Mouse (Mus musculus): ENCODE measurements at regions not wholly inside any gene's neighbourhood (a gene's known extent, or its start where the extent isn't known, plus 50 kb on each side); places are given as distances from the start of the nearest gene placed in this dataset.

DNA sequence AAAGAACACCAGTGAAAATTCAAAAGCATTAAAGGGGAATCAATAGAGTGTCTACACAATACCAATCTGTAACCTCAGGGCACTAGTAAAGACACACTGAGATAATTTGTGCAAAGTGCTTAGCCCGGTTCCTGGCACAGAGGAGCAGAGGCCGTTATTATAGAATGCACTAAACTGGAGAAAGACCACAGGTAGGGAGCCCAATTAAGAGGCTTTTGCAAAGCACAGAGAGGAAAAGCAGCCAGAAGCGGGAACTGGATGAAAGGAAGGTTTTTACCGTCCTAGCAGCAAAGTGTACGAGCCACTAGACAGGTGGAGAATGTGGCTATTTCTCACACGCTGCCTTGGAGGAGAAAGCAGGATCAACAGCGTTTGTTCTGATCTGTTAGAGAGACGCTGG is 518.9 kb upstream of the Nox3 start:
- H3K4me2 ChIP-seq (ENCODE audit: low read depth, low read length) = no peak overlapping the region
- no peak overlapping the region for H3K4me3 ChIP-seq (ENCODE audit: low read length)
- no peak overlapping the region for H3K9ac ChIP-seq (ENCODE audit: low read depth, low read length)
- no peak for ATAC-seq
- WGBS = 74% methylated on average over 8 of the region's 8 CpGs
- H3K27me3 ChIP-seq (replicated peaks; ENCODE audit: control insufficient read depth, insufficient read depth, low read length) = no peaks in the 10 kb centered on the region
- H3K27ac ChIP-seq (ENCODE audit: low read length) = no peak overlapping the region
- H3K9me3 ChIP-seq (ENCODE audit: control insufficient read depth, low read length) = no peaks in the 10 kb centered on the region
- H3K36me3 ChIP-seq (ENCODE audit: control insufficient read depth, insufficient read depth, low read length) = no peaks in the 10 kb centered on the region
- H3K4me1 ChIP-seq (ENCODE audit: control insufficient read depth, insufficient read depth, low read length) = no peaks in the 10 kb centered on the region

DNA sequence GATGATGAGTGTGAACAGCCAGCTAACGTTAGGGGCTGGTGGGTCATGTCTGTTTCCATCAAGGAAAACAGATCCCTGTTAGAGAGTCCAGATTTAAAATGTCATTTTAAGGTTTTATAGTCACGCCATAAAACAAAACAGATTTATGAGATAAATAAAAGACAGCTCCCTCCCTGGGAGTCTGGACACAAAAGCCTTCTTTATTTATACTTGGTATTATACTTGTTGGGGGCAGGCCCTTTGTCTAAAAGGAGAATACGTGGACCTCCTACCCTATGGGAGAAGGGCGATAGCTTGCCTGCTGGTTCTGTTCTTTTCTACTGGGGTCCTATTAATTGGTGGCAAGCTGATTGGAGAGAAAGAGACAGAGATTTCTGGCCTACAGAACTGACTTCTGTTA is 520.1 kb upstream of the Nox3 start:
- 42% methylated on average over 4 of the region's 4 CpGs for WGBS
- H3K36me3 ChIP-seq (ENCODE audit: control insufficient read depth, insufficient read depth, low read length) = no peaks in the 10 kb centered on the region
- H3K27ac ChIP-seq (ENCODE audit: low read length) = no peak overlapping the region
- no peaks in the 10 kb centered on the region for H3K4me1 ChIP-seq (ENCODE audit: control insufficient read depth, insufficient read depth, low read length)
- H3K4me2 ChIP-seq (ENCODE audit: low read depth, low read length) = no peak overlapping the region
- H3K4me3 ChIP-seq (ENCODE audit: low read length) = no peak overlapping the region
- H3K9me3 ChIP-seq (ENCODE audit: control insufficient read depth, low read length) = no peaks in the 10 kb centered on the region
- no peak overlapping the region for H3K9ac ChIP-seq (ENCODE audit: low read depth, low read length)
- ATAC-seq = no peak
- H3K27me3 ChIP-seq (replicated peaks; ENCODE audit: control insufficient read depth, insufficient read depth, low read length) = no peaks in the 10 kb centered on the region

DNA sequence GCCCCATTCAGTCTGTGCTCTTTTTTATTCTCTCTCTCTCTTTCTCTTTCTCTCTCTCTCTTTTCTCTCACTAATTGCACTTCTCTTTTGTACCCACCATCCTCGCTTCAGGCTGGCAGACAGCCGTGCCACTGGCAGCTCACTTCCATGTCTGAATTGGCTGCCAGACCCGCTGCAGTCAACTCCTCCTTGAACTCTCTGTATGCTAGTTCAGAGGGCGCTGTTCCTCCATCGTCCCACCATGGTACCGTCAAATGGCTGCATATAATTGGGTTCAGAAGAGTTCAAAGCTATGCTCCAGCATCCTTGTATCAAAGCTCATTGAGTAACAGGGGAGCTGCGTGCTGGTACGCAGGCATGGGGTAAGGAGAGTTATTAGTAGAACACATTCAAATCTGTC is 520.7 kb upstream of the Nox3 start:
- no peak for ATAC-seq
- no peak overlapping the region for H3K9ac ChIP-seq (ENCODE audit: low read depth, low read length)
- H3K27me3 ChIP-seq (replicated peaks; ENCODE audit: control insufficient read depth, insufficient read depth, low read length) = no peaks in the 10 kb centered on the region
- no peak overlapping the region for H3K4me3 ChIP-seq (ENCODE audit: low read length)
- no peaks in the 10 kb centered on the region for H3K36me3 ChIP-seq (ENCODE audit: control insufficient read depth, insufficient read depth, low read length)
- no peaks in the 10 kb centered on the region for H3K9me3 ChIP-seq (ENCODE audit: control insufficient read depth, low read length)
- 84% methylated on average over 8 of the region's 8 CpGs for WGBS
- H3K27ac ChIP-seq (ENCODE audit: low read length) = no peak overlapping the region
- H3K4me2 ChIP-seq (ENCODE audit: low read depth, low read length) = no peak overlapping the region
- H3K4me1 ChIP-seq (ENCODE audit: control insufficient read depth, insufficient read depth, low read length) = no peaks in the 10 kb centered on the region

DNA sequence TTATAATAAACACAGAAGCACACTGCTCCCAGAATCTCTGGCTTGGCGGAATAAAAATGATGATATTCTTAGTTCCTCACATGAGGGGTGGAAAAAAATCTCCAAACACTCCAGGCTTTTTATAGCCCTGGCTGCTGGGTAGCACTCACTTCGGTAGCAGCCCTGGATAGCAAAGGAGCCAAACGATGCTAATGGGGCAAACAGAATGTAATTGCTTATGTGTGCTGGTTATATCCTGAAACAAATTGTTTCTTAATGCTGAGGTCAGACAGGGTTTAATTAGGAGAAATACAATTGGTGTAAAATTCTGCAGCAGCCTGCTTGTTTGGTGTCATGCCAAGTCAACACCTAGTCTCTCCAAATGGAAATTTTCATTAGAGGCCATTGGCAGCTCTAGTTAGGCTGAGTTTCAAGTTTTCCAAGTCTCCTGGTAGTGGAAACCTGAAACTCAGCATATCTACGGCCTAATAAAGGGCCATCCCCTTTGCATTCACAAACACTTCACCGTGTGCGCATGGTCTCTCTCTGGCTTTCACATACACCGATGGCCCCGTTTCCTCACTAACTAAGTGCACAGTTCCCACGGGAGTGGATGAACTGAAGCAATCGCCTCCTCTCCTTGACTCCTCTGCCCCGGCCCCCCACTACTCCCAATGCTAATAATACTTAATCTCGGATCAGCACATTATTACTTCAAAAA is 524.8 kb upstream of the Nox3 start:
- no peak for ATAC-seq
- H3K9me3 ChIP-seq (ENCODE audit: control insufficient read depth, low read length) = no peaks in the 10 kb centered on the region
- WGBS = 62% methylated on average over 12 of the region's 12 CpGs
- H3K27ac ChIP-seq (ENCODE audit: low read length) = no peak overlapping the region
- H3K27me3 ChIP-seq (replicated peaks; ENCODE audit: control insufficient read depth, insufficient read depth, low read length) = no peaks in the 10 kb centered on the region
- H3K36me3 ChIP-seq (ENCODE audit: control insufficient read depth, insufficient read depth, low read length) = no peaks in the 10 kb centered on the region
- H3K4me1 ChIP-seq (ENCODE audit: control insufficient read depth, insufficient read depth, low read length) = no peaks in the 10 kb centered on the region
- no peak overlapping the region for H3K4me3 ChIP-seq (ENCODE audit: low read length)
- H3K4me2 ChIP-seq (ENCODE audit: low read depth, low read length) = no peak overlapping the region
- H3K9ac ChIP-seq (ENCODE audit: low read depth, low read length) = no peak overlapping the region

DNA sequence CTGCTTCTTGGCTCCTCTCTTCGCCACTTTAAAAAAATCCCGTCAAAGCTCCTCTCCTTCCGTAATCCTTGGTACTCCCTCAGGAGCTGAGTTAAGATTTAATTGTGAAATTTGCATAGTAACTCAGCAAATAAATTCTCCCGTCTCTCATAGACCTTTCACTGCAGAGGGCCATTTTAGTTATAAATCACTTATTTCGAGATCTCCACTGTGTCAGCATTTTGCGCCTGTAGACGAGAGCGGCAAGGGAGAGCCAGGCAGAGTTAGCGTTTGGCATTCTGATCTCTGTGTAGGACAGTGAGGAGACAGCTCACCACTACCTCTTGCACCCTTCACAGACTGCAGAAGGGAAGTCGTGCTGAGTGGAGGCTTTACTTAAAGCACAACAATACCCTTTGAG is 531.8 kb upstream of the Nox3 start:
- ATAC-seq = no peak

DNA sequence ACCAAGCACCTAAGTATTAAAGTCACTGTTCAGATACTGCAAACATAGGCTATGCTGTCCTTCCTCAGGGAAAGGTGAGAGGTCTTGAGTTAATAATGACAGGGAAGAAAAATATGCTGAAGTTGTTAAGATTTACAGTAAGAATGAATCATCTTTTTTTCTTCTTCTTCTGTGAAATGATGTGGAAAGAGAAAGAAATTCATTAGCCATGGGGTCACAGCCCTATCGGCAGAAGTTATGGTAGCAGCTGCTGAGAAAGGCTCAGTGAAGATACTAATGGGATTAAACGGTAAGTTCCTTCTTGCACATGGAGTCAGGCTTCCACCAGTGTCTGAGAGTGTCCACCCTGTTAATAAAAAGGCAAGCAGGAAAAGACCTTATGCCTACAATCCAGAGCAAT is 533.9 kb upstream of the Nox3 start:
- Histone ChIP-seq H3K27ac (ENCODE audit: low read length) (no peak overlapping the region), H3K9ac (ENCODE audit: low read depth, low read length) (no peak overlapping the region), H3K4me1 (ENCODE audit: control insufficient read depth, insufficient read depth, low read length) (no peaks in the 10 kb centered on the region), H3K4me3 (ENCODE audit: low read length) (no peak overlapping the region), H3K4me2 (ENCODE audit: low read depth, low read length) (no peak overlapping the region), H3K36me3 (ENCODE audit: control insufficient read depth, insufficient read depth, low read length) (no peaks in the 10 kb centered on the region), H3K27me3 (replicated peaks; ENCODE audit: control insufficient read depth, insufficient read depth, low read length) (no peaks in the 10 kb centered on the region), H3K9me3 (ENCODE audit: control insufficient read depth, low read length) (no peaks in the 10 kb centered on the region)
- WGBS = 72% methylated on average over 2 of the region's 2 CpGs
- no peak for ATAC-seq

More for the DNA sequence above, 531.8 kb upstream of the Nox3 start:
- Histone ChIP-seq H3K27me3 (replicated peaks; ENCODE audit: control insufficient read depth, insufficient read depth, low read length) (no peaks in the 10 kb centered on the region), H3K27ac (ENCODE audit: low read length) (no peak overlapping the region), H3K9me3 (ENCODE audit: control insufficient read depth, low read length) (no peaks in the 10 kb centered on the region), H3K36me3 (ENCODE audit: control insufficient read depth, insufficient read depth, low read length) (no peaks in the 10 kb centered on the region), H3K9ac (ENCODE audit: low read depth, low read length) (no peak overlapping the region), H3K4me2 (ENCODE audit: low read depth, low read length) (no peak overlapping the region), H3K4me3 (ENCODE audit: low read length) (no peak overlapping the region), H3K4me1 (ENCODE audit: control insufficient read depth, insufficient read depth, low read length) (no peaks in the 10 kb centered on the region)
- 75% methylated on average over 10 of the region's 10 CpGs for WGBS

DNA sequence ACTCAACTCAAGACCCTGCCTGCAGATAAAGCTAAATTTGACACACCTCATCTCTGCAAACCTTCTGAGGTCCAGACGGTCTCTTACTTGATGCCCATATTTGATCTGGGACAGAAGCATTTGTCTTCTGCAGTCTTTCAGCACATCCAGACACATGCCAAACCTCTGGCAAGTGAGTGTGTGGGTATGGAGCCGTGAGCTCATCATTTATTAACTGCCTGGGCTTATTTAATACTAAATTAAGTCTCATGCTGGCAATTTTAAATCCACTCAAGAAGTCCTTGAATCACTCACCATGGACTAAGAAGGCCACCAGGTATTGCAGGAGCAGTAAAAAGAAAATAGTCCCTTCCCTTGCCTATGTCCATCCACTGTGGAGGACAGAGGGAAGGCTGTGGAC is 554.4 kb upstream of the Nox3 start:
- no peaks in the 10 kb centered on the region for H3K36me3 ChIP-seq (ENCODE audit: control insufficient read depth, insufficient read depth, low read length)
- no peak overlapping the region for H3K4me3 ChIP-seq (ENCODE audit: low read length)
- no peak overlapping the region for H3K9ac ChIP-seq (ENCODE audit: low read depth, low read length)
- no peaks in the 10 kb centered on the region for H3K27me3 ChIP-seq (replicated peaks; ENCODE audit: control insufficient read depth, insufficient read depth, low read length)
- no peak overlapping the region for H3K4me2 ChIP-seq (ENCODE audit: low read depth, low read length)
- ATAC-seq = no peak
- WGBS = 82% methylated on average over 2 of the region's 2 CpGs
- H3K27ac ChIP-seq (ENCODE audit: low read length) = no peak overlapping the region
- no peaks in the 10 kb centered on the region for H3K4me1 ChIP-seq (ENCODE audit: control insufficient read depth, insufficient read depth, low read length)
- no peaks in the 10 kb centered on the region for H3K9me3 ChIP-seq (ENCODE audit: control insufficient read depth, low read length)

DNA sequence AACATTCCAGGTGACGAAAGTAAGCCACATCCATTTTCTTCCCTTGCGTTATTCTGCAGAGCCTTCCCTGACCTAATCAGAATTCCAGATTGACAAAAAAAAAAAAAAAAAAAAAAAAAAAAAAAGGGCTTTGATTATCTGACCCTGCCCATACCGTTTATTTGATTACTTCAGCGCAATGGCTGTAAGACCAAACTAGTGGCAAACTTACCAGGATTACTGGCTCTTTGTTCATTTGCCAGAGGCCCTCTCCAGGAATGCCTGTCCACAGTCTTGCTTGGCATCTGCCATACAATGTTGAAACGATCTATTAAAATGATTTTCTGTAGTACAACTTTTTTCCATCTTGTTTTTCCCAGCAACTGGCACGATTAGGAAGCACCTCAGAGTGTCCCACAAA is 569.4 kb upstream of the Nox3 start:
- no peak overlapping the region for H3K4me3 ChIP-seq (ENCODE audit: low read length)
- H3K4me2 ChIP-seq (ENCODE audit: low read depth, low read length) = no peak overlapping the region
- H3K9me3 ChIP-seq (ENCODE audit: control insufficient read depth, low read length) = no peaks in the 10 kb centered on the region
- no peaks in the 10 kb centered on the region for H3K36me3 ChIP-seq (ENCODE audit: control insufficient read depth, insufficient read depth, low read length)
- peaks cover 7% of the 10 kb centered on the region; the same call in 1 of the 2 replicates for H3K4me1 ChIP-seq (ENCODE audit: control insufficient read depth, insufficient read depth, low read length)
- no peak for ATAC-seq
- H3K9ac ChIP-seq (ENCODE audit: low read depth, low read length) = no peak overlapping the region
- 56% methylated on average over 6 of the region's 6 CpGs for WGBS
- H3K27ac ChIP-seq (ENCODE audit: low read length) = no peak overlapping the region
- no peaks in the 10 kb centered on the region for H3K27me3 ChIP-seq (replicated peaks; ENCODE audit: control insufficient read depth, insufficient read depth, low read length)

DNA sequence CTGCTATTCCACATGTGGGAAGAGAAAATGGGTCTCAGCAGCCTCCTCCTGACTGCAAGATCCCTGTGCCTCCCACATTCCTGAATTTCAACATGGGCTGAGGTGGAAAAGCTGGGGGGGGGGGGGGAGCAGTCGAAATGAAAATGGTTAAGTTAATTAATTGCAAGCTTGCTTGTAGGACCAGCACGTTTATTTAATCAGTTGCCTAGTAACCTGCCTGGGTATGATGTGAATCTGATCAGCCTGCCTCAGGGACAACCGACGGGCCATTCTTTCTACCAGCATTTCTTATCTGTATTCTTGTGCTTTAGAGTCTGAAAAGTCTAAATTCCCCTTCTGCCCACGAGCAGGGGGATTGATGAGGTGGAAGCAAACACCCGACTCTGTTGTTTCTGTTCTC is 569.9 kb upstream of the Nox3 start:
- Histone ChIP-seq H3K27me3 (replicated peaks; ENCODE audit: control insufficient read depth, insufficient read depth, low read length) (no peaks in the 10 kb centered on the region), H3K27ac (ENCODE audit: low read length) (no peak overlapping the region), H3K4me2 (ENCODE audit: low read depth, low read length) (peak overlapping the region; percentile 22; the same call in 1 of the 2 replicates), H3K36me3 (ENCODE audit: control insufficient read depth, insufficient read depth, low read length) (no peaks in the 10 kb centered on the region), H3K4me3 (ENCODE audit: low read length) (no peak overlapping the region), H3K4me1 (ENCODE audit: control insufficient read depth, insufficient read depth, low read length) (peaks cover 7% of the 10 kb centered on the region; the same call in 1 of the 2 replicates), H3K9me3 (ENCODE audit: control insufficient read depth, low read length) (no peaks in the 10 kb centered on the region), H3K9ac (ENCODE audit: low read depth, low read length) (no peak overlapping the region)
- no peak for ATAC-seq
- 10% methylated on average over 6 of the region's 6 CpGs for WGBS

DNA sequence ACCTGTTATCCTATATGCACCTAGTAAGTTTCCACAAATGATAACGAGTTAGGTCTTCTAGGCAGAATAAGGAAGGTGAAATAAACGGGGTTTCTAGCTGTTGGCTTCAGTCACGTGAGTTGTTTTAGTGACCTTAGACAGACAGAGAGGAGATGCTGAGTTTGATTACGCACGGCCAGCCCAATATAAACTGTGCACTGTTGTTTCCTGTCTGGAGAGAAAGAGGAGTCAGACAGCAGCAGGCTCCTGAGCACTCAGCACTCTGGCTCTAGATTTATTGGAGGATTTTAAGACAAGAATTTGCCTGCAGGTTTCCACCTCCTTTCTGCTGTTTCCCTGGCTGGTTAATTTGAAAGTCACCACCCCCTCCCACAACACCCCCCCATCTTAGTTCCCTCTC is 570.4 kb upstream of the Nox3 start:
- ATAC-seq = no peak; the same call in 1 of the 2 replicates
- no peaks in the 10 kb centered on the region for H3K36me3 ChIP-seq (ENCODE audit: control insufficient read depth, insufficient read depth, low read length)
- H3K4me1 ChIP-seq (ENCODE audit: control insufficient read depth, insufficient read depth, low read length) = peaks cover 7% of the 10 kb centered on the region; the same call in 1 of the 2 replicates
- no peak overlapping the region for H3K27ac ChIP-seq (ENCODE audit: low read length)
- H3K4me3 ChIP-seq (ENCODE audit: low read length) = 0 out of 2 replicates have a peak overlapping the region, but pooled peaks have one; percentile 7
- no peak overlapping the region for H3K9ac ChIP-seq (ENCODE audit: low read depth, low read length)
- H3K9me3 ChIP-seq (ENCODE audit: control insufficient read depth, low read length) = no peaks in the 10 kb centered on the region
- H3K27me3 ChIP-seq (replicated peaks; ENCODE audit: control insufficient read depth, insufficient read depth, low read length) = no peaks in the 10 kb centered on the region
- H3K4me2 ChIP-seq (ENCODE audit: low read depth, low read length) = peak overlapping the region; percentile 22
- WGBS = 9% methylated on average over 5 of the region's 5 CpGs

All from intestine, embryonic 16.5 days (tissue).